Mouse (Mus musculus): ENCODE measurements around the gene Ldhd. TPM values are rescaled to one million over a fixed set of nuclear protein-coding genes. Genes with fewer than 3 reads are reported as not detected.

The Ldhd gene
- polyA plus RNA-seq, 1 experiment from 2014 or later, result not detected

DNA sequence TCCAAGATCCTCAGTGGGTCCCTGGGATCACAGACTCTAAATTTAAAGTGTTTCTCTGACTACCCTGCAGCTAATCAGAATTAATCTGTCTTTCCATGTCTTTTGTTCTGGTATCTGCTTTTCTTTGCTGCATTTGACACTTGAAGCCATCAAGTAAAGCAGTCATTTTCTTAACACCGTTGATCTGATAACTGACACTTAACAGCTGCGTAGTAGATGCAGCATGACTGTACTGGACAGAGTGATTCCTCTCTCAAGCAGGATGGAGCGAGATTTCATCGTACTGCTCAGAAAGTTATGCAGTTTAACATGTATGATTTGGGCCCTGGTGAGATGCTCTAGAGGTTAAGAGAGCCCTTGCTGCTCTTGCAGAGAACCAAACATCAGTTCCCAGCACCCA is 54.7 kb downstream of the Ldhd start:
- H3K9ac ChIP-seq (replicated peaks; ENCODE audit: low read length), result no peak overlapping the region
- no peaks in the 10 kb centered on the region for H3K4me1 ChIP-seq (ENCODE audit: control insufficient read depth, insufficient read depth, low read length)
- no peaks in the 10 kb centered on the region for H3K27me3 ChIP-seq (ENCODE audit: control insufficient read depth, insufficient read depth, low read length)
- no peak overlapping the region for H3K27ac ChIP-seq (replicated peaks; ENCODE audit: low read depth, low read length)
- H3K9me3 ChIP-seq (replicated peaks; ENCODE audit: control insufficient read depth, low read length), result no peaks in the 10 kb centered on the region
- WGBS, result 93% methylated on average over 4 of the region's 4 CpGs
- H3K4me2 ChIP-seq (ENCODE audit: low read depth, low read length), result no peak overlapping the region
- no peak overlapping the region for H3K4me3 ChIP-seq (ENCODE audit: low read depth, low read length)
- ATAC-seq (replicated peaks; ENCODE audit: insufficient number of reproducible peaks, low FRiP score, low TSS enrichment, low read depth) (no peak), DNase-seq (ENCODE audit: low spot score) (no peak)
- H3K36me3 ChIP-seq (replicated peaks; ENCODE audit: control insufficient read depth, insufficient read depth, low read depth, low read length), result no peaks in the 10 kb centered on the region

- no peak for ATAC-seq (replicated peaks; ENCODE audit: insufficient number of reproducible peaks, low FRiP score, low TSS enrichment, low read depth)
- no peaks in the 10 kb centered on the region for H3K4me1 ChIP-seq (ENCODE audit: control insufficient read depth, insufficient read depth, low read length)
- H3K4me3 ChIP-seq (ENCODE audit: low read depth, low read length), result no peak overlapping the region
- 81% methylated on average over 2 of the region's 2 CpGs for WGBS
- no peaks in the 10 kb centered on the region for H3K27me3 ChIP-seq (ENCODE audit: control insufficient read depth, insufficient read depth, low read length)
- no peak for DNase-seq (ENCODE audit: low spot score)
- H3K4me2 ChIP-seq (ENCODE audit: low read depth, low read length), result no peak overlapping the region
- no peaks in the 10 kb centered on the region for H3K9me3 ChIP-seq (replicated peaks; ENCODE audit: control insufficient read depth, low read length)
- H3K36me3 ChIP-seq (replicated peaks; ENCODE audit: control insufficient read depth, insufficient read depth, low read depth, low read length), result no peaks in the 10 kb centered on the region
- no peak overlapping the region for H3K9ac ChIP-seq (replicated peaks; ENCODE audit: low read length)
- H3K27ac ChIP-seq (replicated peaks; ENCODE audit: low read depth, low read length), result no peak overlapping the region
Measured at GRCm38 (mm10) chr8:111574016-111574415, 56.2 kb downstream of the Ldhd start.

Other genes starting within 250 kb of the Ldhd start
- not detected in 2 replicates for gene Fa2h, start 236.6 kb downstream of the Ldhd start, polyA plus RNA-seq (2014; fragmentation: Nextera tagmentation; extraction: Ambion mirVana)
- gene Wdr59, start 108.3 kb downstream of the Ldhd start, polyA plus RNA-seq (2014; fragmentation: Nextera tagmentation; extraction: Ambion mirVana), result 3.8 and 4.1 TPM in 2 replicates
- 39.3 and 42.9 TPM in 2 replicates for gene Znrf1, start 94.3 kb downstream of the Ldhd start, polyA plus RNA-seq (2014; fragmentation: Nextera tagmentation; extraction: Ambion mirVana)
- 25.4 and 26.9 TPM in 2 replicates for gene Zfp1, start 13.0 kb upstream of the Ldhd start, polyA plus RNA-seq (2014; fragmentation: Nextera tagmentation; extraction: Ambion mirVana)
- gene Ctrb1, start 60.6 kb upstream of the Ldhd start, polyA plus RNA-seq (2014; fragmentation: Nextera tagmentation; extraction: Ambion mirVana), result not detected in 2 replicates
- gene Bcar1, start 113.4 kb upstream of the Ldhd start, polyA plus RNA-seq (2014; fragmentation: Nextera tagmentation; extraction: Ambion mirVana), result 30.9 and 36.5 TPM in 2 replicates
- 262 and 278 TPM in 2 replicates for gene Cfdp1, start 223.9 kb upstream of the Ldhd start, polyA plus RNA-seq (2014; fragmentation: Nextera tagmentation; extraction: Ambion mirVana)
- 7.7 and 8.2 TPM in 2 replicates for gene Tmem170, start 246.4 kb upstream of the Ldhd start, polyA plus RNA-seq (2014; fragmentation: Nextera tagmentation; extraction: Ambion mirVana)